Mouse (Mus musculus) lung, adult 2 months (tissue): ENCODE results near the gene Them7. TPM values are rescaled to one million over a fixed set of nuclear protein-coding genes. Genes with fewer than 3 reads are reported as not detected.

Source experiments
- DNase-seq: peaks from one replicate; pipeline ENCODE4 v3.0.0; 2022
- H3K4me1 ChIP-seq: fragments of 200-500 bp; 2 replicates; pipeline ENCODE4 v1.6.1; 2011; ENCODE audit warnings: low read length; ENCODE audit not compliant: control insufficient read depth, insufficient read depth
- H3K4me3 ChIP-seq: fragments of 200-500 bp; replicated peaks from 2 replicates; pipeline ENCODE3; 2011; ENCODE audit warnings: low read depth, mild to moderate bottlenecking, control low read depth, low read length; ENCODE audit errors: extremely low read depth
- CTCF ChIP-seq: fragments of 200-500 bp; IDR thresholded peaks from 2 replicates; pipeline ENCODE4 v1.5.1; 2011; ENCODE audit warnings: mild to moderate bottlenecking, low read length, control low read depth; ENCODE audit not compliant: insufficient read depth
- POLR2A ChIP-seq: fragments of 200-500 bp; IDR thresholded peaks from 2 replicates; pipeline ENCODE4 v1.6.1; 2011; ENCODE audit warnings: low read depth, mild to moderate bottlenecking, control low read depth, low read length, borderline replicate concordance; ENCODE audit errors: extremely low read depth
- WGBS: fragments of 180-500 bp; shearing (Covaris S2); methylation state at CpG from one replicate; pipeline ENCODE4 v1.1.7; 2018; 5-methylcytosine and 5-hydroxymethylcytosine counted together
- polyA plus RNA-seq: library from polyadenylated mRNA; depleted of rRNA; stranded (reverse); fragments of >200 nt; gene quantifications from 2 replicates; pipeline ENCODE4 v1.2.3, GENCODE M21; 2012; rRNA removed

Gene Them7
- polyA plus RNA-seq: 0.19 TPM in 1 of 2 replicates, not detected in the other

DNA sequence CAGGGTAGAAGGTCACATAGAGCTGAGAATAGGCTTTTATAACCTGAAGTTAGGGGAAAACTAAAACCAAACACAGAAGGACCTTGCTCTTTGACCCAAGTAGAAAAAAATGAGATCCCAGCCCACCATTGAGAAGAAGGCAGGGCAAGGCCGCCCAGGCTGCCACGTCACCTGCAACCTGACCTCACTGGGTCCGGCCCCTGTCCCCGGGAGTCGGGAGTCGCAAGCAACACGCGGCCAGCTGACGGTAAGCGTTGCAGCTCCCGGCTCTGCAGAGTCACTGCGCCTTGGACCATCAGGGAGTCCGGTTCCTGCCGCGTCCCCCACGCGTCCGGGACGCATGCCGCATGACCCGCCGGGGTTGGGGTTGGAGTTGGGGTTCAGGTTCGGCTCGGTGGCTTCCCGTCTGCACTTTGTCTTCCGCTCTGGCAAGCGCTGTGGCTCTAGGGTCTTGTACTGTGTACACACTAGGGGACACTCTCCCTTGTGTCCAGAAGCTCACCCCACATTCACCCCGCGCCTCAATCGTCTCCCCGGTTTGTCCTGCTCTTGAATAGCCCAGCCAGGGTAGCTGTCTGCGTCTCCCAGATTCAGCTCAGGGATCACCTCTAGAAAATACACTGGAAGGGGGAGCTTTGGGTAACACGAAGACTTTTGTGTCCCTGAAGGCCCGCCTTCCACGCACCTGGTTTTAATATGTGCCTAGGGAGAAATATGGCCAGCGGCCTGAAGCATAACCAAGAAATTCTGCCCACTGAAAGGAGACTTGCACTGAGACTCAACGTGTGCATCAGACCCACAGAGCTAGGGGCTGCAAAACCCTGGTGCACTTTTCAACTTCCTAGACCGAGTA is at the start of gene Them7:
Gene Them7 (plus strand): TSS at position 187 of the 853 bp plus-strand sequence.
- peaks cover 2% of the 10 kb centered on the region; the same call in 1 of the 2 replicates for H3K4me1 ChIP-seq
- TF ChIP-seq CTCF: no peak
- no peak for TF ChIP-seq POLR2A
- no peak for DNase-seq
- 7% methylated on average over 38 of the region's 38 CpGs for WGBS
- no peak within 1 kb of the TSS for H3K4me3 ChIP-seq

- Histone ChIP-seq H3K4me3 (no peak overlapping the region), H3K4me1 (no peaks in the 10 kb centered on the region)
- TF ChIP-seq POLR2A (no peak), CTCF (no peak)
- WGBS: 82% methylated on average over 12 of the region's 12 CpGs
- DNase-seq: no peak
Observed at GRCm38 (mm10) chr2:105178871-105179270, 45.2 kb upstream of the Them7 start.

- 26% methylated on average over 6 of the region's 6 CpGs for WGBS
- no peak overlapping the region for H3K4me3 ChIP-seq
- no peaks in the 10 kb centered on the region for H3K4me1 ChIP-seq
- DNase-seq: no peak
- TF ChIP-seq POLR2A: no peak
- no peak for TF ChIP-seq CTCF
Observed at GRCm38 (mm10) chr2:105182501-105182900, 41.6 kb upstream of the Them7 start.

DNA sequence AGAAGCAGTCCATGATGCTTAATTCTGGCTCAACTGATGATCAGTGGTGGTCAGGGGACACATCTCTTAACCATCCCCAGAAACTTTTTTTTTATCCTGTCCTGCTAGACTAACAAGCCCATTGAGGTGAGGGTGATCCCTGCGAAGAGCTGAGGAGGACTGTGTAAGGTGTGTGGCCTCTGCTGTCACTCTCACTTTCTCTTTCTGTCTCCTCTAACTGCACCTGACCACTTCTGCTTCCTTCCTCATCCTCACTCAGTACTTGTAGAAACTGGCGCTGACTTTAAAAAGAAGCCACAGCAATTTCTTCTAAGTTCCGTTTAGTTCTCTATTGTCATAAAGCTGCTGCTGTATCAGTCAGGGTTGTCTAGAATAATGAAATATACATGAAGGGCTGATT is 39.0 kb upstream of the Them7 start:
- H3K4me3 ChIP-seq: no peak overlapping the region
- TF ChIP-seq POLR2A (no peak), CTCF (no peak)
- WGBS: 82% methylated on average over 3 of the region's 3 CpGs
- no peaks in the 10 kb centered on the region for H3K4me1 ChIP-seq
- DNase-seq: no peak

DNA sequence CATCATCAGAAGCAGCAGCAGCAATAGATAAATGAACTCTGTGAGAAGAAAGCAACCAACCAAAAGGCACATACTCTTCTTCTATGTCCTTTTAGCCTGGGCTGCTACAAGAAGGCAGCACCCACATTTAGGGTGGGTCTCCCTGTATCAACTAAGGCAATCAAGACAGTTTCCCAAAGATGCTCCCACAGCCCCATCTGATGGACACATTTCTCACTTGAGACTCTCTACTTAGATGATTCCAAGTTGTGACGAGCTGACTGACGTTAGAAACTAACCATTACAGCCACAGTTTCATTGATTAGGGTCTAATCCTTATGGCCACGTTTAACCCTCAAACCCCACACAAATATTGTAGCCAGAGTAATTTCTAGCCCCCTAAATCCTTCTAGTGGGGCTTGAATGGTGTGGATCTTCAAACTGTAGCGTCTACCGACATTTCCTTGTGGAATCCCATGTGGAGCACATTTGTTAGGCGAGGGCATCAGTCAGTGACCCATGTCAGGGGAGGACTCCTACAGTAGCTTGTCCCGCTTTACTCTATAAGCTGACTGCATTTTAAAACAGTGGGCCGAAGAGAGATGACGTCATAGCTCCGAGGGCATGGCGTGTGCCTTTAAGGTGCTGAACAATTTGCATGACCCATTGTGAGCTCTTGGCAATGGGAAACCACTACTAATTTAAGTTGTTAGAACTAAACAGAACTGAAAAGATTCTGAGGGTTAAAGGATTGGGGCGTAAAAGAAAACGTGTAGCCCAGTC is 38.2 kb upstream of the Them7 start:
- Histone ChIP-seq H3K4me1 (no peaks in the 10 kb centered on the region), H3K4me3 (no peak overlapping the region)
- DNase-seq: no peak
- WGBS: 82% methylated on average over 13 of the region's 13 CpGs
- TF ChIP-seq POLR2A: no peak
- no peak for TF ChIP-seq CTCF

DNA sequence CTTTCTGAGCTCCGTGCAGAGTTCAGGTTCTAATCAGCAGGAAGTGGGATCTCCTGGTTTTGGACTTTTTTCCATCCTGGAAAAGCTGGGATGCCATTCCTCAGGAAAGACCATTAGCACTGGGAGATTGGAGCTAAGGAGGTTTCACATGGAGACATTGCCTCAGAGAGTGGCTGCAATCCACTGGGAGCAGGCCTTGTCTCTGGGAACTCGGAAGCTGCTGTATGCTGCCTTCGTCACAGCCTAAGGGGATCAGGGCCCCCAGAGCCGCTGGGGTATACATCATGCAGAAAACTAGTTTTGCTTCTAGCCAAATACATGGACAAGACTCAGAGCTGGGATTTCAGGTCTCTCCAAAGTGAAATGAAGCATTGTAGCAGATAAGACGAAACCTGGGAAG is 37.5 kb upstream of the Them7 start:
- TF ChIP-seq POLR2A (no peak), CTCF (no peak)
- Histone ChIP-seq H3K4me1 (no peaks in the 10 kb centered on the region), H3K4me3 (no peak overlapping the region)
- no peak for DNase-seq
- 80% methylated on average over 5 of the region's 5 CpGs for WGBS

- WGBS: 79% methylated on average over 10 of the region's 10 CpGs
- TF ChIP-seq POLR2A: no peak
- no peak for TF ChIP-seq CTCF
- Histone ChIP-seq H3K4me1 (no peaks in the 10 kb centered on the region), H3K4me3 (no peak overlapping the region)
- no peak for DNase-seq
Observed at GRCm38 (mm10) chr2:105188182-105188581, 35.9 kb upstream of the Them7 start.

DNA sequence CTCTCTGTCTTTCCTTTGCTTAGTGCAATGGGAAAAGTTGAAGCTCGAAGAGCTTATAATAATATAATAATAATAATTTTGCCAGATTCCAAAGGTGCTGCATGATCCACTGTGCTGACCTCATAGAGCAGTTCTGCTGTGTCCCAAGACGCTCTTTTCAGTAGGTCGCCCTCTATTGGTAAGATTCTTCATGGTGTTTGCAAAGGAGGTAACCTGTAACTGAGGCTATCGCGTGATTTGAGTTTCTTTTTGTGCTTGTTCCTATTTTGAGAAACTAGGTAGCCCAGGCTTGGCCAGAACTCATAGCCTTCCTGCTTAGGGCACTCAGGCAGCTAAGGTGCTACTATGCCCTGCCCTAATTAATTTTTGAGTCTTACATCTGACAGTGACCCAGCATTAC is 34.8 kb upstream of the Them7 start:
- Histone ChIP-seq H3K4me3 (no peak overlapping the region), H3K4me1 (no peaks in the 10 kb centered on the region)
- 27% methylated on average over 5 of the region's 5 CpGs for WGBS
- TF ChIP-seq CTCF (no peak), POLR2A (no peak)
- DNase-seq: no peak

- TF ChIP-seq POLR2A: no peak
- H3K4me3 ChIP-seq: no peak overlapping the region
- H3K4me1 ChIP-seq: no peaks in the 10 kb centered on the region
- WGBS: 51% methylated on average over 8 of the region's 8 CpGs
- DNase-seq: no peak
Observed at GRCm38 (mm10) chr2:105200152-105200551, 24.0 kb upstream of the Them7 start.
